Mouse (Mus musculus) erythroblast, embryonic 14.5 days (primary cell): ENCODE measurements around the gene Cr2.

Experiments used
- GATA1 ChIP-seq: IDR thresholded peaks from 2 replicates; pipeline ENCODE4 v1.6.1; 2012; ENCODE audit warnings: low read length, inconsistent platforms, mixed read lengths
- TAL1 ChIP-seq: IDR thresholded peaks from 3 replicates; pipeline ENCODE4 v1.6.1; 2012; ENCODE audit warnings: low read length, inconsistent platforms, mixed read lengths

DNA sequence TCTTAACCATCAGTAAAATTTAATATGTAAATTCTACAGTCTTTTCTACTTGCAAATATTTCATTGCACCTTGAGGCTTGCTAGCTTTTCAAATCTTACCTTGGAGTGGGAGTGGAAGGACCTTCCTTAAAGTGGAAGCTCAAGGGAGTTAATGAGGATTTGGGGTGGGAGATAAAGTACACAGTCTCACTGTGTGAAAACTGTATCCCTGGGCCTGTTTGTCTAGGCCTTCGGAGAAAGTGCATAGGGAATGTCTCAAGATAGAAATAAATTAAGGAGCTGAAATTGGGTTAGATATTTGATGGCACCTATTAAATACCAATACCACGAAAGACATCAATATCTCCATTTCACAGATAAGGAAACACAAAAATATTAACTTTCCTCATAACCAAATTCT lies 46.0 kb downstream of the Cr2 start:
- no peak for TF ChIP-seq TAL1
- no peak for TF ChIP-seq GATA1
